Mouse (Mus musculus) adipocyte (in vitro differentiated cells): ENCODE measurements around the gene Zfp598.

Experiments
- DNase-seq: peaks from one replicate; pipeline ENCODE4 v3.0.0-alpha.2; 2016; ENCODE audit warnings: low spot score

Gene Zfp598

DNA sequence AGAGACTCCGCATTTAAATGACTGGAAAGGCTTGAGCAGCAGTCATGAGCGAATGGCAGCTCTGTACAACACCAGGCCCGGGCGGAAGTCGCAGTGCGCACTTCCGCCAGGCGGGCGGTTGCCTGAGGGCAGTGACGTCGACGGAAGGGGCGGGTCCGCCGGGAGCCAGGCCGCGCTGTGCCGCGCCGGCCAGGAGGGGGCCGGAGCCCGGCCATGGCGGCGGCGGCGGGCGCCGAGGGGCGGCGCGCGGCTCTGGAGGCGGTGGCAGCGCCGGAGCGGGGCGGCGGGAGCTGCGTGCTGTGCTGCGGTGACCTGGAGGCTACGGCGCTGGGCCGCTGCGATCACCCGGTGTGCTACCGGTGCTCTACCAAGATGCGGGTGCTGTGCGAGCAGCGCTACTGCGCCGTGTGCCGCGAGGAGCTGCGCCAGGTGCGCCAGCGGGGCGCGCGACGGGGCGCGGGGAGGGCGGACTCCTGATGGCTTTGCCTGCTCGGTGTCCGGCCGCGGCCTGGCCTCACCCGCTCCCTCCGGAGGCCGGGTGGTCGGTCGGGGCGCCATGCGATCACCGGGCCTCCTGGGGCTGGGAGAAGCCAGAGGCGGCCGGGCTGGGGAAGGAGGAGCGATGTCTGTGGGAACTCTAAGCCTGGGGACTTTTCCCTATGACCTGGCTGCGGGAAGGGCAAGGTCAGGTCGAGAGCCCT, at the start of gene Zfp598:
Gene Zfp598 (plus strand): TSS at position 143 of the 701 bp plus-strand sequence.
- peak; percentile 92 for DNase-seq

DNA sequence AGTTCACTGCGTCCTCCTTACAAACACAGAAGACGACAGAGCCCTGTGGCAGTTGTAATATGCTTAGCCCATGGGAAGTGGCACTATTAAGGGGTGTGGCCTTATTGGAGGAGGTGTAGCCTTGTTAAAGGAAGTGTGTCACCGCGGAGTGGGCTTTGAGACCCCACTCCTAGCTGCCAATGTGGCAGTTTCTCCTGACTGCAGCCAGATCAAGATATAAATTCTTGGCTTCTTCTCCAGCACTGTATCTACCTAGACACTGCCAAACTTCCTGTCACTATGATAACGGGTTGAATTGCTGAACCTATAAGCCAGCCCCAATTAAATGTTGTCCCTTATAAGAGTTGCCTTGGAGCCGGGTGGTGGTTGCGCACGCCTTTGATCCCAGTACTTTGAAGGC, 44.0 kb upstream of the Zfp598 start:
- no peak for DNase-seq

DNA sequence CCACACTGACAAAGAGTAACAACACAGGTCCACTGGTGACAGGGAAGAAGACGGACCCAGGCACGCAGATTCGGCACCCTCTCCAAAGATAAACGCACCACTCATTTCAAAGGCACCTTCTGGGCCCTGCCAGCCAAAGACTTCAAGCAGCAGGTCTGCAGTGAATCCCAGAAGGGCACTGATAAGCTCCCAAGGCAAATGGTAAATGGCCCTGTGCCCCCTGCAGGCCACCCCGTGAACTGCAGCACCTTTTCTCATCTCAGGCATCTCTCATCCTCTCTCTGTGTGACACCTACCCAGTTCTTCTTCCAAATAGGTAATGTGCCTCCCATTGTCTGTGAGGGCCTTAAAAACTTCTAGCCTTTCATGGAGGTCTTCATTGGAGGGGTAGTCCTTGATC, 40.8 kb upstream of the Zfp598 start:
- DNase-seq, result peak; percentile 75

DNA sequence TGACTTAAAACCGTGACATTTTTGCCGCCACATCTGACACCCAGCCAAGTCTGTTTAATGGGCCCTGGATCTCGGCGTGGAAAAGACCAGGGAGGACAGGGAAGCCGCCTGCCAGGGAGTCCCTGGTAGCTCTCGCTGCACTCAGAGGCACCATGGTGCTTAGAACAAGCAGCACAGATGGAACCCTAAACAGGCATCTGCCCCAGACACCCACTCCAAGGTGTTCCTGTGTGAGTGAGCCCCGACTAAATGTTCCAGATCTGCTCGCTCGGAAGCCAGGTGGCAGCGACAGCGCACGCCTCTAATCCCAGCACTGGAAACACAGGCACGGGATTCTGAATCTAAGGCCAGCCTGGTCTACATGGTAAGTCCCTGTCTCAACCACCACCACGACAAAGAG, 39.4 kb upstream of the Zfp598 start:
- DNase-seq, result no peak

DNA sequence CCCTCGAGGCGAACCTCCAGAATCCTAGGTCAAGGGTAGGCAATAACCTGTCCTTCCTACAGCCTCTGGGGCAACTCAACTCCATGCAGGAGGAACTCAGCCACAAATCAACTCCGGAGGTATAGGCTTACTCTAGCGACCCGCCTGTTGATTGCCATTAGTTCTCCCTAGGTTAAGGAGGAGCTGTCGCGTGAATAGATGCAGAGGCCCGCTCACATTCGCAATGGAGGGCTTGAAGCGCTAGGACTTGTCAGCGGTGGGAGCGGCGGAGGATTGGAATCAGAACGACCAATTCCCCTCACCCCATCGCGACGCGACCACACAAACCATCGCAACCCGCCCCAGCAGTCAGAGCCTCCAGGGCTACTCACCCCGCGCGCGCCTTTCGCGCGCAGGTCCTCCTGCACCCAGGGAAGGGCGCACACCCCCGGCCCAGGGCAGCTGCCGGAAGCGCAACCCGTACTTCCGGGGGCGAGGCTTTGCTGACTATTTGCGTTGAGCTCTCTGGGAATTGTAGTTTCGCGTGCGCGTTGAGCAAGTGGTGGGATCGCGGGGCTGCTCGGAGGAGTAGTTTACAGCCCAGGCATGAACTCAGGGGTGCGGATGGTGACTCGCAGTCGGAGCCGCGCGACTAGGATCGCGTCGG, 37.2 kb upstream of the Zfp598 start, which contains the start of the genes Tsc2 and Nthl1:
Gene Tsc2 (minus strand): TSS at position 464 of the 646 bp plus-strand sequence.
Gene Nthl1 (plus strand): TSS at position 514 of the 646 bp plus-strand sequence.
- DNase-seq, result peak; percentile 84

DNA sequence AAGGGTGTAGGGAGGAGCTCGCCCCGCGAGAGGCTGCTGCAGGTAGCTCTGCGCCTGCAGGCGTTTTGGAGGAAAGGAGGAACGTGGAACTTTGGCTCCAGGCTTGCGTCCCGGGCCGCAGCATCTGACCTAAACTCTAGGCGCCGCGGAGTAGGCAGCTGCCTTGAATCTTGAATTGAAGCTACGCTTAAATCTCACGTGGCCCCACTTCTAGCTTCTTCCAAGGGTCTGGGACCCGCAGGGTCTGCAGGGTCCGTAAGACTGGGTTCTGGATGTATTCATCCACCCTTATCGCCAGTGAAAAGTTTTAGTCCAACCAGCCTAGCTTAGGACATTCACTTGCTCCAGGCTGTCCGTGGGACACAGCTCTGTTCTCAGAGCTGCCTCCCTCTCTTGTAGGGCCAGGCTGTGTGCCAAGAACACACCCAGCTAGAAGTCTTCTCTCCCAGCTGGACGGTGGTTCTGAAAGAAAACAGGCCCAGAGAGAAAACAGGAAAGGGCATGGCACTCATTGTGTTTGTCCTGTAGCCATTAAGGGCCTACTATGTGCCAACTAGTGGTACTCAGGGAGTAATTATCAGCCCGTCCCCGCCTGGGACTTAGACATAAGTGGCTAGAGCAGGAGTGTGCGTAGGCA, 36.6 kb upstream of the Zfp598 start:
- peak; percentile 90 for DNase-seq

DNA sequence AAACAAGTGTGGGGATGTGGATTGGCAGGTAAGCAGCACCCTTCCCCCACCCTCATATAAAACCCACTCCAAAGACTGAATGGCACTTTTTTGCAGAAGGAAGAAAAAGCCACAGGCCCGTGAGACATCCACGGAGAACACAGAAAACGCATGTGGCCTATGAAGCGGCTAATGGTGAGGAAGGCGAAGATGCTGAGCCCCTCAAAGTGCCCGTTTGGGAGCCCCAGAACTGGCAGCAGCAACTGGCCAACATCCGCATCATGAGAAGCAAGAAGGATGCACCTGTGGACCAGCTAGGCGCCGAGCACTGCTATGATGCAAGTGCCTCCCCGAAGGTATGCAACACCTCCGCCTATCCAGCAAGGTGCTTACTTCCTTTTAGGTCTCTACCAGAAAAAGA, 35.7 kb upstream of the Zfp598 start:
- no peak for DNase-seq

DNA sequence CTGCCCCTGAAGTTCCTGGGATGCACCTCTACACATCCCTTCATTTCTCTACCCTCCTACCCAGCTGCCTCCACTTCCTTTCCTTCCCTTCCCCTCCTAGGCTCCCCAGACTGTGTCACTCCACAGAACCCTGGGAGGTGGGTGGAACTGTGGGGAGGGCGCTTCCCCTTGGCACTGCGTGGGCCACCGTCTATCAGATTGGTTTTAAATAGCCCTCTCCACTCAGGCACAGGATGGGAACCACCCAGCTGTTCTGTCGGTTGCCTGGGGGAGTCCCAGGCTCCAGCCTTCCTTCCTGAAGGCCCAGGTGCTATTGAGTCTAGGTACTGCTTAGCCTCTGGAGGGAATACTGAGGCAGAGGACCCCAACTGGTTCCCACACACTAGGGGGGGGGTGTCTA, 34.5 kb upstream of the Zfp598 start:
- no peak for DNase-seq

DNA sequence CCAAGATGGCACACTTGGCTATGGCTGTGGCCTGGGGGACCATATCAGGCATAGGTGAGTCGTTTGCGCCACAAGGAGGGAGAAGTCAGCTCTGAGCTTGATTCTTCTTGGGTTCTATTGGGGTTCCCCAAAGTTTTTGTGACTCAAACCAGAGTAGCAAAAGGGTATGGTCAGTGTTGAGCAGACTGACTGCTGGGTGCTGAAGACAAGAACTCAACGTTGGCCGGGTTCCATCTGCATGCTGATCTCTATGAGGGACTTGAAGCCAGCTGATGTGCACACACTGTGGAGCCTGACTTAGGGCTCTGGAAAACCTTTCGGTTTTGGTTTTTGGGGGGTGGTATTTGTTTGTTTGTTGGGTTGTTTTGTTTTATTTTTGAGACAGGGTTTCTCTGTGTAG, 33.8 kb upstream of the Zfp598 start:
- DNase-seq, result no peak

DNA sequence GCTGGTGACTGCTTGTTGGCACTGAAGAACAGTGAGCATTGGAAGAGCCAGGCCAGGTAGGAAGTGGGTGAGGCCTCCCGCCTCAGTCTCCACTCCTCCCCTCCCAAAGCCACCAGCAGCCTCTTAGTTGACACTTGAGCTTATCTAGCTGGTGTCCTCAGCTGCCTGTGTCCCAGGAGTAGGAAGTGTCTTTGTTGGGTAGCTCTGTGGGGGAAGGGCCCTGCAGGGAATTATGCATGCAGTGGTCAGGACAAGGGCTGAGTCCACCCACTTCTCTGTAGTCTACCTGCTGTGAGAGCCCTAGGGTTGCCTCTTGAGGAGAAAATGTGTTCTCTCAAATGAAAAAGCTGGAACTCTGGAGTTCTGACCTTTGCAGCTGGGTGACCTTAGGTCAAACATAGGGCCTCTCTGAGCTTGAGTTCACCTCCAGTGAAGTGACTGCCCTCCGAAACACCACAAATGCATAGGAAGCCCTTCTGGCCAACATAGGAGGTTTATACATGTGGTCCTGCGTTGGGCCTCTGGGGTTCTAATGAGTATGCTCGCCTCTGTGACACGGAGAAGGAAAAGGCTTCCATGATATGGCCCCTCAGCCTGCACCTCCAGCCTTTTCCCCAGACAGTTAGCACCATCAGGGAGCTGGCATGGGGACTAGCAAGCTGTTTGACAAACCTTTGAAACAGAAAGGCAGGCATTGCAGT, 32.6 kb upstream of the Zfp598 start:
- DNase-seq, result no peak

DNA sequence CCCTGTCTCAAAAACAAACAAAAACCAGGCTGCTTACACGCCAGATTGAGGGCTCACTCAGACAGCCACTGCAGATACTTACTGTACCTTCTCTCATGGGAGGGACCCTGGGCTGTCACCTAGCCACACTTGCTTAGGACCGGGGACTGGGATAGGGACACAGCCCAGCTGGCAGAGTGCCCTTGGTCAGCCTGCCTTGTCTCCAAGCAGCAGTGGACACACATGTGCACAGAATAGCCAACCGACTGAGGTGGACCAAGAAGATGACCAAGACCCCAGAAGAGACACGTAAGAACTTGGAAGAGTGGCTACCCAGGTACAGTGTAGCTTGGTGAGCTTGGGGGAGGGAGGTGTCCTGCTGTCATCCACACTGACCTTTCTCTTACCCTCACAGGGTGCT, 31.3 kb upstream of the Zfp598 start:
- no peak for DNase-seq

DNA sequence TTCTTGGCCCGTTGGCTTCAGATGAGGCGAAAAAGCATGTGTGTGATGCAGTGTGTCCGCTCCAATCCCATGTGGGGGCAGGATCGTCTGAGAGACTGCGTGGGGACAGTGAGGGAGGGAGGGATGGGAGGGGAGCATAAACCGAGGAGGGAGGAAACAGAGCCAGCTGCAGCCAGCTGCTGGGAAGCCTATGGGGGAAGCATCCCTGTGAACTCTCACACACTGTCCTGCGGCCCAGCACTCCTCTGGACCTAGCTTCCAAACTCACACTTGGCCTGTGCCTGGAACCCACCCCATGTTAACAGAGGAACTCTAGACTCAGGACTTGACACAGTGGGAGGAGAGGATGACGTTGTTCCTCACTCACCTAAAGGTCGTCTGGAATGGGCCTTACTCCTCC, 30.6 kb upstream of the Zfp598 start:
- peak; percentile 22 for DNase-seq

DNA sequence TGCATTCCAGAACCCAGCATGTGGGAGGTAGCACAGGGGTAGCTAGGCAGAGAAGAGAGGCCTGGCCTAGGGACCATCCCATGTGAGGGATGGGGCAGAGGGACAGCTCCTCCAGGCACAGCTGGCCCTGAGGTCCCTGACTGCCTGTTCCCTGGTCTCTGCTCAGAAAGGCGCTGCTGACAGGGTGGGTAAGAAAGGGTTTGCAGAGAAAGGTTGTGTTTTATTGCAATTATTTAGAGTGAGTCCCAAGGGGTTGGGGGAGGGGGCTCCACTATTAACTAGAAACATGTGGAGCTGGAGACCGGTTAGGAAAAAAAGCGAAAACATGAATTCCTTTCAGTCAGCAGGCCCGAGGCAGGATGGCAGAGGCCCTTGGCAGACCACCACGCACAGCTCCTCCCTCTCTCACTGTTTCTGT, 29.9 kb upstream of the Zfp598 start:
- DNase-seq, result peak; percentile 46

DNA sequence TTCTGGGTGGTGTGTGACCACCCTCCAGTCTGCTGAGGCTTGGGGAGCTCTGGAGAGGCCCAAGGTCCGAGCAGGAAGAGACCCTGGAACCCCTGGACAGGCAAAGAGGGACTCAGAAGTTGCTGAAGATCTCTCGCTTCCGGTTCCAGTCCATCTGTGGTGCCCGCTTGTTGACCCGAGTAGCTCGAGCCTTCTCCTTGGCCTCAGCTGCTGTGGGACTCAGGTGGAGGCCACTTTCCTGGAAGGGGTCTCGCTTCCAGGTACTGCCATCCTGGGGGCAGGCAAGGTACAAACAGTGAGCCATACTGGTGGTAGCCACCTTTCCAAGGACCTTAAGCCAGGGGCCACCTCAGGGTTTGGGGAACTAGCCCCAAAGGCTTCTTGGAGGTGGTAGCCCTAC, 29.4 kb upstream of the Zfp598 start:
- no peak for DNase-seq

DNA sequence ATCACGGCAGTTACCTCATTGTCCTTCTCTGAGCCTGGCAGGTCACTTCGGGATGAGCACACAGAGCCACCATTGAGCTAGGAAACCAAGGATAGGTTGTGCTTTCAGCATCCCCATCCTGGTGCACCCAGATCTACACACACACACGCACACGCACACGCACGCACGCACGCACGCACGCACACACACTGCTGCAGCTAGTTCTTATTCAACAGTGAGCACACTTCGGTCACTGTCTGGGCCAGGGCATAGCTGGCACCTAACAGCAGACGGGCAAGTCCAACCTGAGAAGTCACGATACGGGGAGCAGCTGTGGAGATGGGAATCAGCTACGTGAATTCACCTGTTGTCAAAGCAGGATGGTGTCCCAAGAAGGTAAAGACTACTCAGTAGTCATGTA, 28.9 kb upstream of the Zfp598 start:
- no peak for DNase-seq

DNA sequence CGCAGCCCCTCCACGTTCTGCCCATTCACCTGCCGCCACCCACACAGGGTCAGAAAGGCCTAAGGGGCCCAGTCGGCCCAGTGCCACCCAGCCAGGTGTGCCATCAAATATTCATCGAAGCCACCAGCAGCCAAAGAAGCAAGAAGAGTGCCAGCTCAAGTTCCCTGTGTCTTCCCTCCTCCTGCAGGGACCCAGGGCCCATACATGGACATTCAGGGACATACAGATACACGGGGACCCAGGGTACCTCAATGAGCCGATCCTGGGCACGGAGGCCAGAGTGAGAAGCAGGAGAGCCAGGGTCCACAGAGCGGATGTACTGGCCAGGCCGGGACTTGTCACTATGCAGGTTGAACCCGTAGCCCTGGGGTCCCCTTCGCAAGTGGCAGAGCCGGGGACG, 27.5 kb upstream of the Zfp598 start:
- no peak for DNase-seq

DNA sequence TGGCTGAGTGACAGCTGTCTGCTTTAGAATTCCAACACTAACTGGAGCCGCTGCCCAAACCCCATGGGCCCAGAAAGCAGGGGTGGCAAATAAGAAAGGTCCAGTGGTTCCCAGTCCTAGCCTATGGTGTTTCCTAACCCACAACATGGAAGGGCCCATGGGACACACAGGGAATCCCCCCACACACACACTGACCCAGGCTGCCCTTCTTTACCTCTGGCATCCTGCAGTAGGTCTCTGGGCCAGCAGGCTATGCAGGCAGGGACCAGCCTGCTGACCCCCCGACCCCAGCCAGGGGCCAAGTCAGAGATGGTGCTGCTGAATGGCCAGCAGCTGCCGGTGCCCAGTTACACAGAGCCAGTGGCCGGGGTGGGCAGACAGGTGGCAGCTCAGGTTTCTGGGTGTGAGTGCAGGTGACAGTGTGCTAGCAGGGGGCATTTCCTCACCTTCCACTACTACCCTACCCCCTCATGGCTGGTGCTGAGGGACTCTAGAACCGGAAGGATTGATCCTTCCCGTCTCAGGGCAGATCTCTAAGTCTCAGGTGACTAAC, 26.6 kb upstream of the Zfp598 start:
- DNase-seq, result no peak

DNA sequence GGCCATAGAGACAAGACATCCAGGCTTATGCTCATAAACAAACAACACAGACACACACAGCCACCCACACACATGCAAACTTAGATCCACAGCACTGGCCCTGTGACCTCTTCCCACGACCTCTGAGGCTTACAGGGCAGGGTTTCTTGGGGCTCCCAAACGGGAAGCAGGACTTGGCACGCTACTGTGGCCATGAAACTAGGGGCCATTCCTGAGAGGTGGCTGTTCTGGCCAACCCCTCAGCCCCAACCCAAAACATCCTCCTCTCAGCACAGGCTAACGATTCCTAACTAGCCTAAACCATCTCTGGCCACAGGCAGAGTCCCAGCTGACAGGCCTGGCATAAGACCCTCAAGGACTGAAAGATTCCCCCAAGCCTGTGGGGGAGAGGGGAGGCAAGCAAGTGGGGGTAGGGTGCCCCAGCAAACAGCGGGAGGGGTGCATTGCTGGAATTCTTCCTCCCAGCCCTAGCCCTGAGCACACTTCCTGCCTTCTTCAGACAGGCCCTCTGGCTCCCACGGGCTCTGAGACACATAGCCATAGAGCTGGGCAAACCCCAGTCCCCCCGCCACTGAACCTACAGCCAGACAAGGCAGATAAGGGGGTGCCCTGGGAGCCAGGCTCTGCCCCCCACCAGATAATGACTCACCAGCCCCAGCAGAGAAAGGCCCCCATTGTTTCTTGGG, 25.3 kb upstream of the Zfp598 start:
- DNase-seq, result peak; percentile 47

DNA sequence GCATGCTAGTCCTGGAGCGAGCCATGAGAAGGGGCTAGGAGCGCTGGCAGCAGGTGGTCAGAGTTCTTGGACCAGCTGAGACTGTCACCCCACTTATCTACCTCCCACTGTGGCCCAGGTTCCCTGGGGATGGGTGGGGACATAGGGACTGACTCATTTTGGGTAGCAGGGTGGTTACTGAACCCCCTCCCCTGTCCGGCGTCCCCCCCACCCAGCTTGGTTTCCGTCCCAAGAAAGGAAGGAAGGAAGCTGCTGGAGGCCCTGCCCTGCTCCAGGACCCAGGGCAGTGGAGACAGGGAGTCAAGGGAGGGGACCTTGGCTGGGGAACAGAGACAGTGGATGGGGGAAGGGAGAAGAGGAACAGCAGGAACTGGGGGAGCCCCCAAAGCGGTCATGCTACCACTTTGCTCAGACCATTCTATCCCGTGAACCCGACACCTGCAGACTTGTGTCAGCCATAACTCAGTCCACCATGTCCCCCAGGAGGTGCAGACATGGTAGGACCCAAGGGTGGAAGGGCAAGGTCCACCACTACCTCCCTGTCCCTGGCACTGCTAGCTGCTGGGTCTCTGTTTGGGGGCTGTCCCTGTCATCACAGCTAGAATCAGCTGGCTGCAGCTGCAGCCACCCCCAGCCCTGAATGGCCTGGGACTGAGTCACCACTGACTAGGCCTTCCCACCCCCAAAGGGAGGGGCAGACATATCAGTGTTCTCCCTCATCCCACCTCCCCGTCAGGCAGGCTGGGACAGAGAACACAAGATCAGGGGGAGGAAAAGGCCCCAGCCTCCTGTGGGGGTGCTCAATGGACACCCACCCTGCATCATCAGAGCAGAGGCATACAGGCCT, 24.4 kb upstream of the Zfp598 start:
- no peak for DNase-seq

DNA sequence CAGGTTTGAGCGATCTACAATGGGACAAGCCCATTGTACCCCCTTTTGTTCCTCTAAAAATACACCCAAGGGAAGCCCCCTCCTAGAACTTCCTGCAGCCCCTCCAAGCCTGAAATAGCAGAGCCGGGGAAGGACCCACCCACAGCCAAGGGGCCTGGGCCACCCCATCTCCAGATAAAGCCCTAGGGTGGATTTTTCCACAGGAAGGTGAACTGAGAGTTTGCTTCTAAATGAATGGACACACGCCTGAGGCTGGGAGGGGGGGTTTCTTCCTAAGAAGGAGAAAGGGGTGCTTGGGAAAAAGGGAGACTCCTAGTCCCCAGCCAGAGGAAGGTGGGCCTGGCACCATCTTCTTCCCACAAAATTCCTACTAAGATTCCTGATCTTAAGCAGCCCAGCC, 23.6 kb upstream of the Zfp598 start:
- no peak for DNase-seq

DNA sequence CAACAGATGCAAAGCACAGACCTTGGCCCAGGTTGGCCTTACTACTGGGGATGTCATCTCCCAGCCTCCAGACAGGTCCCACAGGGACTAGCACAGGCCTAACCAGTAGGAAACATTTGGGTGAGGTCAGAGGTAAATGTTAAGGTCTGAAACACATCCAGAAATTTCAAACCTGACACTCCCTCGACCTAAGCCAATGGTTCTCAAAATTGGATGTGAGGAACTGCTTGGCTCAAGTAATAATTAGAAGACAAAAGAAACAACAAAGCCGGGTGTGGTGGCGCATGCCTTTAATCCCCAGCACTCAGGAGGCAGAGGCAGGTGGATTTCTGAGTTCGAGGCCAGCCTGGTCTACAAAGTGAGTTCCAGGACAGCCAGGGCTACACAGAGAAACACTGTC, 23.1 kb upstream of the Zfp598 start:
- DNase-seq, result no peak
